Mouse (Mus musculus) cortical plate, adult 2 months (tissue): ENCODE data around the gene Gnb3.

ENCODE experiments used
- CTCF ChIP-seq: fragments of 200-500 bp; IDR thresholded peaks from 2 replicates; pipeline ENCODE4 v1.5.1; 2011; ENCODE audit warnings: mild to moderate bottlenecking, control low read depth, low read length; ENCODE audit not compliant: insufficient read depth; ENCODE audit errors: extremely low read depth
- POLR2A ChIP-seq: fragments of 200-500 bp; IDR thresholded peaks from 2 replicates; pipeline ENCODE4 v1.6.1; 2011; ENCODE audit warnings: mild to moderate bottlenecking, low read length, control low read depth; ENCODE audit not compliant: insufficient read depth; ENCODE audit errors: extremely low read depth

DNA sequence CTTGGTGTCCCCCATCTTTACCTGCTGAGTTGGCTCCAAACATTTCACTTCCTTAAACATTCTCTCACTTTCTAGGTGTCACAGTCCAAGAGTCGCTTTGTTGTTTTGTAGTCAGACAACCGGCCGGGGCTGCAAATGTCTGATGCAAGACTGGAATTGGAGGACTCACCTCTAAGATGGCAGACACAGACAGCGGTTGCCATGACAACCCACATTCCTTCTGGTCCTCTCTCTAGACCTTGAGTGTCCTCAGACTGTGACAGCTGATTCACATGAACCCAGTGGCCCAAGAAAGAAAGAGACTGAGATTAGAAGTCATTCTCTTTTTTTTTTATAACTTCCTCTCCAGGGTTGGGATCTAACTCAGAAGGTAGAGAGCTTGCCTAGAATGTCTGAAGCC, 50.6 kb downstream of the Gnb3 start:
- no peak for TF ChIP-seq POLR2A
- TF ChIP-seq CTCF, result no peak
